Mouse (Mus musculus) ES-Bruce4 (cell line): ENCODE results near the gene Cacna2d3.

Experiments used
- CTCF ChIP-seq: IDR thresholded peaks from one replicate; pipeline ENCODE4 v1.8.1; 2011; ENCODE audit warnings: low read depth, low read length
- EP300 ChIP-seq: IDR thresholded peaks from 2 replicates; pipeline ENCODE4 v1.6.1; 2011; ENCODE audit warnings: low read depth, low read length; ENCODE audit not compliant: insufficient read depth
- POLR2A ChIP-seq: IDR thresholded peaks from one replicate; pipeline ENCODE4 v1.8.1; 2011; ENCODE audit warnings: low read length; ENCODE audit not compliant: insufficient read depth

DNA sequence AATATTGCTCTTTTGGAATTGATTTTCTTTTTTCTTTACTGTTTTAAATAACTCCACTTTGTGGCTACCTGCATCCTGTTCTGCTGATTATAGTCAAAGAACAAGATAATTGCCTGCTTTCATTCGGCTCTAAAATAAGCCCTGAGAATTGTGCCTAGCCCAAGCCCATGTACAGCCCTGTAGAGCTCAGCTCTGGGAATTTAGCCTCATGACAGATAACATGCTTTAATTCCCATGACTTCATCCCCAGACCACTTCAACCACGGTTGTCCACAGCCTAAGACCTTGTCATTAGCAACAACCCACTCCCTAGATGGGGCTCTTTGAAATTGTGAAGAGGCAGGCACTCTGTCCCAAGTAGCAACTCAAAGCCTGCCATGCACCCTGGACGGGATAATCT is 762.6 kb downstream of the Cacna2d3 start:
- TF ChIP-seq CTCF, result no peak
- no peak for TF ChIP-seq POLR2A
- no peak for TF ChIP-seq EP300
